Mouse (Mus musculus) liver, embryonic 14.5 days (tissue): ENCODE results near the gene Vamp5. TPM values are rescaled to one million over a fixed set of nuclear protein-coding genes. Genes with fewer than 3 reads are reported as not detected.
A peak's percentile ranks its signal among the peaks of the same experiment; 100 is the strongest.

ENCODE experiments used
- ATAC-seq: fragments of 200-750 bp; cut with Nextera tagmentation; 2 replicates; pipeline ENCODE4 v1.8.0; 2017; ENCODE audit warnings: moderate number of reproducible peaks, mild to moderate bottlenecking, moderate library complexity; ENCODE audit not compliant: insufficient read depth
- DNase-seq, 3 experiments: peaks; one replicate each; pipeline ENCODE4 v3.0.0-alpha.2; 2012 to 2013; ENCODE audit warnings: low read depth in 3 of 3, low spot score in 3 of 3
- H3K27ac ChIP-seq: fragments of 300-500 bp; sonication (generic); 2 replicates; pipeline ENCODE4 v1.5.1; 2014; ENCODE audit warnings: moderate library complexity, mild to moderate bottlenecking, control low read depth, inconsistent platforms
- H3K27me3 ChIP-seq: fragments of 300-500 bp; sonication (generic); 2 replicates; pipeline ENCODE4 v1.6.1; 2014; ENCODE audit warnings: mild to moderate bottlenecking, low read length, moderate library complexity; ENCODE audit not compliant: control insufficient read depth, insufficient read depth
- H3K36me3 ChIP-seq: fragments of 300-500 bp; sonication (generic); replicated peaks from 2 replicates; pipeline ENCODE4 v1.6.1; 2014; ENCODE audit warnings: low read depth; ENCODE audit not compliant: control insufficient read depth, insufficient read depth
- H3K4me1 ChIP-seq, 2 experiments: fragments of 200-500 bp in 1 of 2; fragments of 300-500 bp in 1 of 2; sonication (generic) in 1 of 2; replicated peaks; 2 replicates each; pipeline ENCODE4 v1.6.1; 2012 to 2014; ENCODE audit warnings: antibody characterized with exemption in 1 of 2, inconsistent platforms in 1 of 2, low read length in 1 of 2; ENCODE audit not compliant: control insufficient read depth in 2 of 2, insufficient read depth in 2 of 2
- H3K4me2 ChIP-seq: fragments of 300-500 bp; sonication (generic); 2 replicates; pipeline ENCODE4 v1.6.1; 2014; ENCODE audit warnings: low read depth, mild to moderate bottlenecking, control low read depth, moderate library complexity
- H3K4me3 ChIP-seq, 2 experiments: fragments of 200-500 bp in 1 of 2; fragments of 300-500 bp in 1 of 2; sonication (generic) in 1 of 2; 2 replicates each; pipeline ENCODE4 v1.5.1; 2012 to 2014; ENCODE audit warnings: low read depth in 2 of 2, low read length in 2 of 2, mild to moderate bottlenecking in 2 of 2, control low read depth in 1 of 2, inconsistent platforms in 1 of 2, moderate library complexity in 1 of 2; ENCODE audit not compliant: insufficient read depth in 1 of 2
- H3K9ac ChIP-seq: fragments of 300-500 bp; sonication (generic); replicated peaks from 2 replicates; pipeline ENCODE4 v1.6.1; 2014; ENCODE audit warnings: mild to moderate bottlenecking, control low read depth, moderate library complexity
- H3K9me3 ChIP-seq: fragments of 300-500 bp; sonication (generic); 2 replicates; pipeline ENCODE4 v1.6.1; 2016; ENCODE audit warnings: low read length, mixed read lengths; ENCODE audit not compliant: control insufficient read depth
- CTCF ChIP-seq: IDR thresholded peaks from 2 replicates; pipeline ENCODE4 v1.5.1; 2016; ENCODE audit warnings: antibody characterized with exemption, low read depth, control low read depth
- EP300 ChIP-seq: IDR thresholded peaks from 2 replicates; pipeline ENCODE4 v1.6.1; 2016; ENCODE audit warnings: antibody characterized with exemption, low read depth
- WGBS: fragments of 180-500 bp; shearing (Covaris S2); extraction: QIAGEN DNeasy Blood & Tissue Kit; methylation state at CpG from one replicate; pipeline ENCODE4 v1.1.7; 2014; ENCODE audit not compliant: insufficient replicate concordance; 5-methylcytosine and 5-hydroxymethylcytosine counted together
- polyA plus RNA-seq, 2 experiments: library from polyadenylated mRNA; depleted of rRNA in 1 of 2; stranded (reverse) in 1 of 2; unstranded in 1 of 2; fragments of >200 nt; fragmentation: Nextera tagmentation in 1 of 2; extraction: Ambion mirVana in 1 of 2; gene quantifications; 2 replicates each; pipeline versions ENCODE4 v1.2.1 to v1.2.3; 2012 to 2014

Vamp5 gene
- polyA plus RNA-seq, 2 experiments: 72.5 to 81.0 TPM

DNA sequence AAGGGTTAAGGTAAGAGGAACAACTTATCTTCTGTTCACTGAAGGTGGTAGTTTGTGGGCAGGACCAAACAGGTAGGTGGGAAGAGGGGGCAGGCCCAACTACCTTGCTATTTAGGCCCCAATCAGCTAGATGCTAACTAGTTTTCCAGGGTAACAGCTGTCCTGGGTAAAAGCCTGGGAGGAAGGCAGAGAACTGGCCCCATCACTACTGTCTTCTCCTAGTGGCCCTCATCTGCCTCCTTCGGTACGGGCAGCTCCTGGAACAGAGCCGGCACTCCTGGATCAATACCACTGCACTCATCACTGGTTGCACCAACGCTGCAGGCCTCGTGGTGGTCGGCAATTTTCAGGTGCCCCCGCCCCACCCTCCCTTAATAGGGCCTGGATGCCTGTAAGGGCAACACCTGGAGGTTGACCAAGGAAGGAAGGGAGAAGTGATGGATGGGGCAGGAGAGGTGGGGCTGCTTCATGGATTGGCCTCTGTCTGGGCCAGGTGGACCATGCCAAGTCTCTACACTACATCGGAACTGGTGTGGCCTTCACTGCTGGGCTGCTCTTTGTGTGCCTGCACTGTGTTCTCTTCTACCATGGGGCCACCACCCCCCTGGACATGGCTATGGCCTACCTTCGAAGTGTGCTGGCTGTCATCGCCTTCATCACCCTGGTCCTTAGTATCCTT lies 22.0 kb downstream of the Vamp5 start:
- H3K9ac ChIP-seq: no peak overlapping the region
- no peak for DNase-seq
- peak overlapping the region; percentile 35 for H3K4me2 ChIP-seq
- ATAC-seq: no peak
- H3K27me3 ChIP-seq: peaks cover 30% of the 10 kb centered on the region
- no peak overlapping the region for H3K4me3 ChIP-seq
- WGBS: 81% methylated on average over 10 of the region's 10 CpGs
- H3K9me3 ChIP-seq: no peaks in the 10 kb centered on the region
- TF ChIP-seq CTCF (no peak), EP300 (no peak)
- peaks cover 15 to 38% of the 10 kb centered on the region in 2 experiments for H3K4me1 ChIP-seq
- no peak overlapping the region for H3K27ac ChIP-seq
- peaks cover 20% of the 10 kb centered on the region for H3K36me3 ChIP-seq

GRCm38 (mm10) chr6:72357164-72358079 lies 22.8 kb downstream of the Vamp5 start:
- peaks cover 20% of the 10 kb centered on the region for H3K36me3 ChIP-seq
- 49% methylated on average over 5 of the region's 5 CpGs for WGBS
- ATAC-seq (peak; percentile 39), DNase-seq (peak; percentile 61 to 64 (median 62))
- no peaks in the 10 kb centered on the region for H3K9me3 ChIP-seq
- TF ChIP-seq CTCF: no peak
- TF ChIP-seq EP300: peak; percentile 81
- H3K4me1 ChIP-seq: peaks cover 15 to 35% of the 10 kb centered on the region in 2 experiments
- no peak overlapping the region for H3K27ac ChIP-seq
- H3K9ac ChIP-seq: no peak overlapping the region
- H3K27me3 ChIP-seq: peaks cover 30% of the 10 kb centered on the region
- H3K4me3 ChIP-seq: no peak overlapping the region
- peak overlapping the region; percentile 35 for H3K4me2 ChIP-seq

DNA sequence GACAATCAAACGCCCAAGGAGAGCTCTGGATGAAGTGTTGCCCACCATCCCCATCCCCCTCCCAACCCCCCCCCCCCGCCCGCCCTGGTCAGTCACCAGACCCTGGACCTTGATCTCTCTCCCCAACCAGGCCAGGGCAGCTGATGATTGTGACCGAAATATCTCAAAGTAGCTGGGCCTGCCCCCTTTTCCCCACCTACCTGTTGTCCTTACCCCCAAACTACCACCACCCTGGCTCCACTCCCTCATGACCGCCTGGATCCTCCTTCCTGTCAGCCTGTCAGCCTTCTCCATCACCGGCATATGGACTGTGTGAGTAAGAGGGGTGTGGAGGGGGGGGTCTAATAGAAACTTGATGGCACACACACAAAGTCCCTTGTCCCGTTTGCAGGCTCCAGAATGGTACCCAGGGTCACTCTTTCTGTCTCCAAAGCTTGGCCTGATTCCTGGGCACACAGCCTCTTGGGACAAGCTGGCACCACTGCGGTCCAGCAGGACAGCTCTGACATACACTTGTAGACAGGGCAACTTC lies 24.2 kb downstream of the Vamp5 start:
- no peak overlapping the region for H3K27ac ChIP-seq
- WGBS: 48% methylated on average over 6 of the region's 8 CpGs
- H3K36me3 ChIP-seq: peaks cover 20% of the 10 kb centered on the region
- H3K27me3 ChIP-seq: peaks cover 30% of the 10 kb centered on the region
- peak overlapping the region; percentile 67 for H3K4me2 ChIP-seq
- peak overlapping the region; percentile 40; the same call in 1 of the 2 replicates for H3K9ac ChIP-seq
- peak overlapping the region; percentile 51 to 56 for H3K4me3 ChIP-seq
- ATAC-seq (peak; percentile 3; the same call in 1 of the 2 replicates), DNase-seq (no peak)
- H3K4me1 ChIP-seq: peaks cover 19 to 34% of the 10 kb centered on the region in 2 experiments
- no peak for TF ChIP-seq EP300
- no peak for TF ChIP-seq CTCF
- no peaks in the 10 kb centered on the region for H3K9me3 ChIP-seq

DNA sequence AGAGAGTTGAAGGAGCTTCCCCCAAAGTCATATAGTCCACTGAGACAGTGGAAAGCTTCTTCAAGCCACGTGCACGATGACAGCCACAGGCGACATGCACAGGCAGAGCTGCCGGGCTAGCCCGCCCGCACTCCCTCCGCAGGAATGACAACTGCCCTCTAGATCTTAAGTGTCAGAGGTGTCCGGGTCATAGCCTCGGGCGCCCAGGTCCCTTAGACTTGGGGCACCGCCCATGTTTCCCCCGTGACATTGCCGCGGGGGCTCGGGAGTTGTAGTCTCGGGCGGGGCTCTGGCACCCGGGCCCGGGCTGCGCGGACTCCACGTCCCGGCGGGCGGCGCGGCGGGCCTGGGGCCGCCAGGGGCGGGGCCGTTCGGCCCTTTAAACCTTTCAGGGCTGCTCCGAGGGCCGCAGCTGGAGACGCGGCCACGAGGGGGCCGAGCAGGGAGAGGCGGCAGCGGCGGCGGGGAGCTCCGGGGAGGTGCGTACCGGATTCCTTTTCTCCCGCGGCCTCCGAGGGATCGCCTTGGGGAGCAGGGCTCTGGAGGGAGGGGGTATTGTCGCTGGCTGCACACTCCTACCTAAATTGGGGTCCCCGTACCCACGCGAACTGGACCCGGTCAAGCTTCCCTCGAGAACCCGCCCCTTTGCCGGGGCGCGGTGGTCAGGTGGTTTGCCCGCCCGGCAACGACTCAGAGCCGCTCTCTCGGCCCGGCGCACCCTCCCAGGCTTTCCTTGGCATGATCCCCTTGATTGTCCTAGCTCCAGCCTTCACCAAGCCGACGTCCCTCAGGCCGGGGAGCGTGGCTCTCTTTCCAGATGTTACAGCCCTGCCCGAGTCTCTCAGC lies 25.0 kb downstream of the Vamp5 start, which contains the start of gene Tmem150a:
TSS of gene Tmem150a (plus strand) at position 382 of the 846 bp plus-strand sequence.
- Histone ChIP-seq H3K4me3 (peak within 1 kb of the TSS; percentile 51 to 56), H3K9ac (peak within 1 kb of the TSS; percentile 40; the same call in 1 of the 2 replicates), H3K4me1 (peaks cover 18 to 33% of the 10 kb centered on the region in 2 experiments), H3K27me3 (peaks cover 30% of the 10 kb centered on the region), H3K27ac (no peak within 1 kb of the TSS), H3K9me3 (no peaks in the 10 kb centered on the region), H3K36me3 (peaks cover 24% of the 10 kb centered on the region), H3K4me2 (peak within 1 kb of the TSS; percentile 67)
- ATAC-seq (peak; percentile 57), DNase-seq (no peak)
- WGBS: under 1% methylated on average over 71 of the region's 71 CpGs
- peak; percentile 35; the same call in 1 of the 2 replicates for TF ChIP-seq CTCF
- no peak for TF ChIP-seq EP300
